Mouse (Mus musculus): ENCODE measurements around the gene Vps35.

Gene Vps35

GRCm38 (mm10) chr8:85220220-85220619 is 79.4 kb downstream of the Vps35 start:
- in situ Hi-C loops (cut with MseI, MboI): no loop called here
